Mouse (Mus musculus): Measurements from ENCODE around the gene Tor4a. TPM values are rescaled to one million over a fixed set of nuclear protein-coding genes. Genes with fewer than 3 reads are reported as not detected.

Gene Tor4a
- polyA plus RNA-seq, 1 experiment from 2014 or later, result 7.7 TPM

GRCm38 (mm10) chr2:25223681-25224491, 27.2 kb upstream of the Tor4a start:
- Histone ChIP-seq H3K36me3 (peaks cover 17% of the 10 kb centered on the region), H3K27ac (peak overlapping the region; percentile 93), H3K4me1 (peaks cover 35% of the 10 kb centered on the region), H3K4me3 (peak overlapping the region; percentile 82), H3K27me3 (ENCODE audit: insufficient read depth, poor library complexity, severe bottlenecking) (no peaks in the 10 kb centered on the region), H3K9me3 (no peaks in the 10 kb centered on the region)
- DNase-seq (ENCODE audit: low spot score), result peak; percentile 94
- 1% methylated on average over 53 of the region's 53 CpGs for WGBS

GRCm38 (mm10) chr2:25221331-25221772, 24.7 kb upstream of the Tor4a start:
- WGBS, result 70% methylated on average over 5 of the region's 5 CpGs
- peaks cover 20% of the 10 kb centered on the region for H3K4me1 ChIP-seq

GRCm38 (mm10) chr2:25218445-25218844, 21.8 kb upstream of the Tor4a start, which contains the start of gene Fam166a:
Fam166a (plus strand) TSS chr2:25218745.
- Histone ChIP-seq H3K9me3 (no peaks in the 10 kb centered on the region), H3K4me1 (peaks cover 8% of the 10 kb centered on the region), H3K27me3 (ENCODE audit: insufficient read depth, poor library complexity, severe bottlenecking) (peaks cover 22% of the 10 kb centered on the region), H3K4me3 (no peak within 1 kb of the TSS), H3K36me3 (peaks cover 17% of the 10 kb centered on the region), H3K27ac (no peak within 1 kb of the TSS)
- no peak for DNase-seq (ENCODE audit: low spot score)

More at GRCm38 (mm10) chr2:25221331-25221772, 24.7 kb upstream of the Tor4a start:
- Histone ChIP-seq H3K9me3 (no peaks in the 10 kb centered on the region), H3K36me3 (peaks cover 17% of the 10 kb centered on the region), H3K4me3 (no peak overlapping the region), H3K27ac (no peak overlapping the region), H3K27me3 (ENCODE audit: insufficient read depth, poor library complexity, severe bottlenecking) (no peaks in the 10 kb centered on the region)
- DNase-seq (ENCODE audit: low spot score), result no peak

GRCm38 (mm10) chr2:25217666-25218065, 21.0 kb upstream of the Tor4a start:
- H3K9me3 ChIP-seq, result no peaks in the 10 kb centered on the region
- H3K27ac ChIP-seq, result no peak overlapping the region
- H3K4me1 ChIP-seq, result 0 out of 2 replicates have a peak, but pooled peaks cover 5% of the 10 kb centered on the region
- H3K4me3 ChIP-seq, result no peak overlapping the region
- H3K36me3 ChIP-seq, result peaks cover 11% of the 10 kb centered on the region
- WGBS, result 54% methylated on average over 2 of the region's 2 CpGs
- no peak for DNase-seq (ENCODE audit: low spot score)
- H3K27me3 ChIP-seq (ENCODE audit: insufficient read depth, poor library complexity, severe bottlenecking), result peaks cover 30% of the 10 kb centered on the region

GRCm38 (mm10) chr2:25214444-25214843, 17.8 kb upstream of the Tor4a start, which contains the start of gene Stpg3:
Stpg3 (minus strand) TSS chr2:25214637.
- Histone ChIP-seq H3K27me3 (ENCODE audit: insufficient read depth, poor library complexity, severe bottlenecking) (peaks cover 34% of the 10 kb centered on the region), H3K9me3 (no peaks in the 10 kb centered on the region), H3K27ac (no peak within 1 kb of the TSS), H3K4me1 (peaks cover 17% of the 10 kb centered on the region), H3K36me3 (no peaks in the 10 kb centered on the region; the same call in 1 of the 2 replicates), H3K4me3 (peak within 1 kb of the TSS; percentile 10; the same call in 1 of the 2 replicates)
- no peak for DNase-seq (ENCODE audit: low spot score)
- WGBS, result 71% methylated on average over 3 of the region's 3 CpGs

- Histone ChIP-seq H3K36me3 (peaks cover 8% of the 10 kb centered on the region), H3K27ac (no peak overlapping the region), H3K27me3 (ENCODE audit: insufficient read depth, poor library complexity, severe bottlenecking) (peaks cover 34% of the 10 kb centered on the region), H3K4me3 (peak overlapping the region; percentile 10; the same call in 1 of the 2 replicates), H3K4me1 (peaks cover 17% of the 10 kb centered on the region), H3K9me3 (no peaks in the 10 kb centered on the region)
- 57% methylated on average over 23 of the region's 23 CpGs for WGBS
- no peak for DNase-seq (ENCODE audit: low spot score)
These were observed 16.7 kb upstream of the Tor4a start for GRCm38 (mm10) chr2:25213266-25213865.

GRCm38 (mm10) chr2:25211121-25211670, 14.5 kb upstream of the Tor4a start, which contains the start of gene Nelfb:
Nelfb (minus strand) TSS chr2:25211489.
- peak; percentile 97 for DNase-seq (ENCODE audit: low spot score)
- Histone ChIP-seq H3K36me3 (peaks cover 29% of the 10 kb centered on the region), H3K9me3 (no peaks in the 10 kb centered on the region), H3K4me1 (peaks cover 17% of the 10 kb centered on the region), H3K27me3 (ENCODE audit: insufficient read depth, poor library complexity, severe bottlenecking) (peaks cover 34% of the 10 kb centered on the region), H3K4me3 (peak within 1 kb of the TSS; percentile 97), H3K27ac (peak within 1 kb of the TSS; percentile 99)
- WGBS, result 1% methylated on average over 44 of the region's 44 CpGs

- peak overlapping the region; percentile 97 for H3K4me3 ChIP-seq
- DNase-seq (ENCODE audit: low spot score), result no peak
- no peaks in the 10 kb centered on the region for H3K9me3 ChIP-seq
- peaks cover 31% of the 10 kb centered on the region for H3K27me3 ChIP-seq (ENCODE audit: insufficient read depth, poor library complexity, severe bottlenecking)
- peaks cover 17% of the 10 kb centered on the region for H3K4me1 ChIP-seq
- peaks cover 34% of the 10 kb centered on the region for H3K36me3 ChIP-seq
- peak overlapping the region; percentile 99 for H3K27ac ChIP-seq
- under 1% methylated on average over 24 of the region's 24 CpGs for WGBS
These were observed 14.0 kb upstream of the Tor4a start for GRCm38 (mm10) chr2:25210686-25211085.

GRCm38 (mm10) chr2:25207593-25207992, 10.9 kb upstream of the Tor4a start:
- 91% methylated on average over 1 of the region's 1 CpGs for WGBS
- H3K9me3 ChIP-seq, result no peaks in the 10 kb centered on the region
- H3K27me3 ChIP-seq (ENCODE audit: insufficient read depth, poor library complexity, severe bottlenecking), result peaks cover 4% of the 10 kb centered on the region; the same call in 1 of the 2 replicates
- peaks cover 17% of the 10 kb centered on the region for H3K4me1 ChIP-seq
- H3K36me3 ChIP-seq, result peaks cover 65% of the 10 kb centered on the region
- no peak overlapping the region for H3K4me3 ChIP-seq
- H3K27ac ChIP-seq, result no peak overlapping the region
- no peak for DNase-seq (ENCODE audit: low spot score)

GRCm38 (mm10) chr2:25203631-25204214, 7.0 kb upstream of the Tor4a start:
- peaks cover 98% of the 10 kb centered on the region for H3K36me3 ChIP-seq
- WGBS, result 60% methylated on average over 4 of the region's 4 CpGs
- DNase-seq (ENCODE audit: low spot score), result no peak

GRCm38 (mm10) chr2:25200631-25201030, 3.9 kb upstream of the Tor4a start:
- peaks cover 13% of the 10 kb centered on the region for H3K27me3 ChIP-seq (ENCODE audit: insufficient read depth, poor library complexity, severe bottlenecking)
- DNase-seq (ENCODE audit: low spot score), result no peak
- 92% methylated on average over 2 of the region's 2 CpGs for WGBS
- H3K27ac ChIP-seq, result no peak overlapping the region
- H3K4me1 ChIP-seq, result peaks cover 20% of the 10 kb centered on the region
- no peak overlapping the region for H3K4me3 ChIP-seq
- H3K9me3 ChIP-seq, result no peaks in the 10 kb centered on the region
- peaks cover 68% of the 10 kb centered on the region for H3K36me3 ChIP-seq

More at GRCm38 (mm10) chr2:25203631-25204214, 7.0 kb upstream of the Tor4a start:
- Histone ChIP-seq H3K4me1 (no peaks in the 10 kb centered on the region; the same call in 1 of the 2 replicates), H3K27me3 (ENCODE audit: insufficient read depth, poor library complexity, severe bottlenecking) (no peaks in the 10 kb centered on the region), H3K9me3 (no peaks in the 10 kb centered on the region), H3K4me3 (no peak overlapping the region), H3K27ac (no peak overlapping the region)

GRCm38 (mm10) chr2:25197946-25198345, 1.3 kb upstream of the Tor4a start:
- no peak for DNase-seq (ENCODE audit: low spot score)
- H3K9me3 ChIP-seq, result no peaks in the 10 kb centered on the region
- peaks cover 41% of the 10 kb centered on the region for H3K36me3 ChIP-seq
- no peak overlapping the region for H3K4me3 ChIP-seq
- peaks cover 47% of the 10 kb centered on the region for H3K4me1 ChIP-seq
- H3K27ac ChIP-seq, result no peak overlapping the region
- H3K27me3 ChIP-seq (ENCODE audit: insufficient read depth, poor library complexity, severe bottlenecking), result peaks cover 32% of the 10 kb centered on the region
